Mouse (Mus musculus) hindlimb bud, embryonic 11.5 days (tissue): ENCODE measurements at regions not wholly inside any gene's neighbourhood (a gene's known extent, or its start where the extent isn't known, plus 50 kb on each side); places are given as distances from the start of the nearest gene placed in this dataset.

Experiments used
- DNase-seq: peaks from one replicate; pipeline ENCODE4 v3.0.0-alpha.2; 2012; ENCODE audit warnings: low read depth, low spot score; ENCODE audit errors: extremely low spot score

DNA sequence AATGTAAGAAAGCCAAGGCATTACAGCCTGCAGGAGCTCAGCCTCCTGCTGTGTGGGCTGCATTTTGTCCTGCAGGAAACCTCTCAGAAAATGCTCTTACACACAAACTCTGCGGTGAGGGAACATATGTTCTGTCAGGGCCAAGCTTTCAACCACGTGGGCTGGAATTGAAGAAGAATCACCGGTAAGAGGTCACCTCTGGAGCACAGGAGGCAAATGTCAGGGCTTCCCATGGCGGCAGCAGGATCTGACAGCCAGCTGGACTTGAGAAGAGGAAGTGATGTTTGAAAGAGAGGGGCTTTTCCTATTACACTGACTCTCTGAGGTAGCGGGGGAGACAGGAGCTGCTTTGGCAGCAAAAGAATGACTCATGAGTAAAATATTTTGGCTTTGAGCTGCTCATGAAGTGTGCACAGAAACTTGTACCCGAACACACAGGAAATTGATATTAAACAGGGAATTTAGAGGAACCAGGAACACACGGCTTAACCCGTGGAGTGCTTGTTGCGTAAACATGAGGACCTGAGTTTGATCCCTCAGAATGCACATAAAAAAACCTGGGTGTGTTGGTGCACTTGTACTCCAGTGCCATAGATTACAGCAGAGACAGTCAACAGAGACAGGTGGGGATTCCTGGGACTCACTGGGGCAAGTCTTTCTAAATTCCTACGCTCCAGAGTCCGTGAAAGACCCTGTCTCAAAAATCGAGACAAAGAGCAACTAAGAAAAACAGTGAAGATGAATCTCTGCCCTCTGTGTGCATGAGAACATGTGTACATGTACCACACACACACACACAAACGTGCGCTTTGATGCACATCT lies 848.1 kb upstream of the A1bg start:
- DNase-seq: no peak

DNA sequence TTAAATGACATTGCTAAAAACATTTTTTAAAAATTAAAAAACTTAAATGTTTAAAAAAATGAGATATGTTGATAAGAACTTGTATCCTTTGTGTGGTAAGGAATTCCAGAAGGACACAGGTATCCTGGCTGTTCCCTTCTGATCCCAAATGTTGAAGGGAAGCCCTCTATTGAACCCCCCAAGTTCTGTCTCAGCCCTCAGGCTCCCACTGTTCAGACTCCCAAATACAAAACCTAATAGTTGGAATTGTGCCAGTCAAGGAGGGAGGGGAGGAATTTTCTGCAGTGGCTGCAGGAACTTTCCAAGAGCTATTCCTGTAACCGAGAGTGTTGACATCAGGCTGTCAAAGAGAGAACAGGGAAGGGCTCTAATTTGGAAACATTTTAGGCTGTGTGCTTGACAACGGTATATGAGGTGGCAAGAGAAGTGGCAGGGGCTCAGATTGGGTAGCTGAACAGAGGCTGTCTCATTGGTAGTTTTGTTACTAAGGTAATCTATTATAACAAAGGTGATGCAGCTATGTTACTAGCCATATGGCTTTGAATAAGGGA lies 843.8 kb upstream of the A1bg start:
- no peak for DNase-seq

DNA sequence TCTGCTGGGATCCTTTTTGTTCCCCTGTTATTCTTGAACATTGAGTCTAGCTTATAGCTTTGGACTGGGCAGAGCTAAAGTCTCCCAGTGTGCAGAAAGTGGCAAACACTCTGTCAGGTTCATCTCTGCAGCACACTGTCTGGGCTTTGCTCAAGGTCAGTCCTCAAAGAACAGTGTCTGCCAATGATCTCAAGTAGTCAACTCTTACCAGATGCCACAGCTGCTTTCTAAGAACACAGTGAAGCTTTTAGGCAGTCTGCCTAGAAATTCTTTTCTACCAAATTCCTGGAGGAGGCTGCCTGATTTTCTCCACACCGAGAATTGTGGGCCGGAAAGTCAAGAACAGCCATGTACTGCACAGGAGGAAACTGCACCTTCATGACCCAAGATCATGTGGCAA lies 831.0 kb upstream of the A1bg start:
- DNase-seq: no peak

DNA sequence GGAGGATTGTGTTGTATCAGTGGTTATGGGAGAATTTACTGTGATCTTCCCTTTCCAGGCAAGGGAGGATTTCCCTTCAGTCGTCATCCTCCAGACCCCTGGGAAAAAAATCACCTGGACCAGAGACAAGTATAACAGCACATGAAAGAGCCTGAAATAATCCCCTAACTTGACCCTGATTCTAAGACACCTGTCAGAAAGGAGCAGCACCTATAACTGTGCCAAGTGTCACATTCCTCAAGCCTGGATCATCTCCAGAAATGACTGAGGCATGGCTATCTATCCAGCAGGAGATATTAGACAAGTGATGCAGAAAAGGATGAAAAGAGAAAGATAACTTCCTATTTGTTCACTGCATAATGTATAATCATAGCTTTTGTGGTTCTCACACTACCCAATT lies 800.9 kb upstream of the A1bg start:
- DNase-seq: no peak

DNA sequence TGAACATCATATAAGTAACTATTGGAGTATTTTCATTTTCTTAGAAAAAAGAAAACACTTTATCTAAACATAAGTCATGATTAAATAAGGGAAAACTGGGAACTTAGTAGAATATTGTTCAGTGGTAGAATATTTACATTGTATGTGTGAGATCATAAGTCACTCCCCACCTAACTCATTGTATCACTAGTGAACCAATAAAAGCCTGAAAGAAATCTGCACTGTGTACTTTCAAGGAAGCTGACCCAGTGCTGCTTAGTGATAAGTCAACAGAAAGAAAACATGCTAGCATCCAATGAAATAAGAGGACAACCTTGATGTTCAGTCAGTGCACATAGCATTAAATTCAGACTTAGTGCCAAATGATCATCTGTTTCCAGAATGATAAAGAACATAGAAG lies 795.7 kb upstream of the A1bg start:
- no peak for DNase-seq

DNA sequence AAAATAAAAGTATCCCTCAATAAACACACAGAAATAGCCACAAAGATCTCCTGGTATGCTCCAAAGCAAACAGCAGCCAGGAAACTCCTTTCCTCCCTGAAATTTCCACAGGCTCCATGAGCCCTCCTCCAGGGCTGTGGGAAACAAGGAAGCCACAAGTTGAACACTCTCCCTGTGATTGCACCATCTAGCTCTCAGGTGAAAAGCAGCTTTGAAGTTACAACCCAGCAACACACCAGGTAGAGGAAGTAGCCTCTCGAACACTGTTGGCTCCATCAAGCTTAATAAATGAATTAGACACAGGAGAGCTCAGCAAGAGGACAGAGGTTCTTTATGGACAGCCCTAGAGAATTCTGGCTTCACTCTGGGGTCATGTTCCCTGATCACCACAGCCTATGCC lies 794.4 kb upstream of the A1bg start:
- no peak for DNase-seq

DNA sequence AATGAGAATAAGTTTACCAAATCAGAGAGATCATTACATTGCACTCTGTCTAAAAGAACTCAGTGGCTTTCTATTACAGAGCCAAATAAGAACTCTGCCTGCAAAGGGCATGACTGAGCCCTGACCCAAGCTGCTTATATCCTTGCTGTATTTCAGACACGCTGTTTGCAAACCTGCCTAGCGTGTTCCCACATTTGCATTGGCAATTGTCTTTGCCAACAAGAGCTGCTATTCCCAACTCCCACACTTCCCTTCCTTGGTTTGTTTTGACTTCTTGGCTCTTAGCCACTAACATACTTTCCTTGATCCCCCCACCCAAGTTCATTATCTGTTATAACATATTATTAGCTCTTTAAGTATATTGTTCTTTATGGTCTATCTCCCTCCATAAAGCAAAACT lies 791.1 kb upstream of the A1bg start:
- DNase-seq: no peak

DNA sequence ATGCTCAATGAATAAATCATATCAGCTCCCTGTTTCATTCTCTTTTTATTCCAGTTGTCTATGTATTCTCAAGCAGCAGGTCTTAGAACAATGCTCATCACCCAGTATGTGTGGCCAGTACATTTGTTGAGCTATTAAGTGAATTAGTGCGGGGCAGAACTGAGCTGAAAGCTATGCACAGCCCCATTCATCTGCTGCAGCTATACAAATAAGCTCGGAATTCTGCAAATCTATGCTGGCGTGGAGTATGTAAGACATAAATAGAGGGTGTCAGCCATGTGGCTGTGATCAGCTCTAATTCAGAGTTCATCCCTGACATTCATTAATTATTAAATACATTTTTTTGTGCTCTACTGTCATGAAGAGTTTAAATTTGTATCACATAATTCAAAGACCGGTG lies 786.1 kb upstream of the A1bg start:
- no peak for DNase-seq

DNA sequence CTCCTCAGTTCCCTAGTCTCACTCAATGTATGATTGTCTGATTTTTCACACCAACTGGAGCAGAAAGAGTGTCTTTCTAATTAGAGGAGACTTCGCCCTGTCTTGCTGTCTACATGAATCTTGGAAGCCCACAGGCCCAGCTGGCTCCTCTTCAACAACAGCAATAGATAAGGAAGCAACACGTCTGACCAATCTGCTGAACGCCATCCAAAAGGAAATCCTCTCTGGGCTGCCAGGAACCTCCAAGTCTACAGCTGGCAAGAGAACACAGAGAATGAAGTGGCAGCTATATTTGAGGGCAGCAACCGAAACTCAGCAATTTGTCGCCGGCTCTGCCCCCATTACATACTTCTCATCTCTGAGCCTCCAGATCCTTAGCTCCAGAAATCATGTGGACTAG lies 785.1 kb upstream of the A1bg start:
- no peak for DNase-seq

DNA sequence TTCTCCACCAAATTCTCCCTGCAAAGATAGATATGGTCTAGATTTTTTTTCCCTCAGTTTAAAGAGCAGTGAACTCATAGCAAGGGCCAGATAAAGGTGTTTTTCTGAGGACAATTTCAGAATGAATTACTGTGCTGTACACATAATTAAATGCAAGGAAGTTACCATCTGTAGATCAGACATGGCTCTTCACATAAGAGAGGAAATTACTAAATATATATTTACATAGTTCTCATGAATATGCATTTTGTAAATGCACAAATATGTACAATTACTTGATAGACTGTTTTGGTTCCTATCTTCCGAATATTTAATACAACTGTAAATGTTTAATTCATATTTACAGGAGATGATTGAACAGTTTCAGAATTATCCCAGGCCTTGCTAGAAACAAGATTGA lies 769.9 kb upstream of the A1bg start:
- no peak for DNase-seq

DNA sequence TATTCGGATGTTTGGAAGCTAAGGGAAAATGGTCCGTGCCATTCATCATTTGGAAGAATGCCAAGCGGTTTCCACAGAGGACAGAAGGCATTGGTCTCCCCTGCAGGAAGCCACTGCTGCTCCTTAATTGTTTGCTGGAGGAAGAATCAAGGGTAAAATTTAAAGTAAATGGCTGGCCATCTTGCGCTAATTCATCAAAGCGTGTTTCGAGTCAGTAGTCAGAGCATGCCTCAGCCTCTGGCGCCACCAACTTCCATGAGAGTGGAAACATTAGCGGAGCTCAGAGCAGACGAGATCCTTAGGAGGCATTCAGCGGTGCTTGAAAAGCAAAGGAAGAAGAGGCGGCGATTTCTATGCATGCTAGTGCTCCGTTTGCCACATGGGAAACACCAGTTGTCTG lies 767.6 kb upstream of the A1bg start:
- no peak for DNase-seq

DNA sequence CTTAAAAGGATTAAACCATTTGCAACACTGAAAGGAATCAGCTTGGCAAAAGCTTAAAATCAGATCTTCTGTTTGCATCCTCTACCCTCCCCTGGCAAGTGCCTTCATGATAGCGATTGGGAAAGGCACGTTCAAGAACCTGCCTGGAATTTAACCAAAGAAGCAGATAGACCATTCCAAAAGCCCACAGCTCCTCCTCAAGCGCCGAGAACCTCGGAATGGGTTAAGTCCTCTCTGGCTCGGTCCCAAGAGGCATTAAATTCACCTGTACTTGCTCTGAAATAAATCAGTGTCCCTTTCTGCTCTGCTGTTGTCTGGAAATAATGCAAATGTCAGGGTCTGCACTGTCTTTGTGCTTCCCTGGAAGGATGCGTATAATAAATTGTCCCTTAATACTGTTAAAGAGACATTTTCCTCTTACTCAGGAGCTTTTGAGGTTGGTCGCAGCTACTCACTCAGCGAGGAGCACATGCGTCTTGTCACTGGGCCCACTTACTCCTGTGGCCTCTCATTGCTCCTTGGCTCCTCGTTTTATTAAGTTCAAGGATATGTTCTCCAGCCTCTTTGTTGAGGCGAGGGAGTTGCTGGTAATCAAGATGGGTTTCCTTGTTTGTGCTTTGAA lies 767.1 kb upstream of the A1bg start:
- no peak for DNase-seq

DNA sequence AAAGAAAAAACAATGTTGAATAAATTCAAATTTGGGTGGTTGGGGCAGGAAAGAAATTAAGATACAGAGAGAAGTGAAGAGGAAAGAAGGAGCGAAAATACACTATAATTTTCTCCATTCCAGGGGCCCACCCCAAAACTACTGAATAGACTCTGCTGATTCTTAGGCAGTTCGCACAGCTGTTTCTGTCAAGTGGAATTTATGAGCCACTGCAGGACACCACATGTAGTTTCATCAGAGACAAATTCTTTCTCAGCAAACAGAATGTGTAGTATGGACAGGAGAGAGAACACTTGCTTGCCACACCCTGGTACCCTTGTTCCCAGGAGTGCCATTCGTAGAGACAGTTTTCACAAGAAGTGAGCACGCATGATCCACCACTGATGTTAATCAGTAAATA lies 760.2 kb upstream of the A1bg start:
- no peak for DNase-seq

DNA sequence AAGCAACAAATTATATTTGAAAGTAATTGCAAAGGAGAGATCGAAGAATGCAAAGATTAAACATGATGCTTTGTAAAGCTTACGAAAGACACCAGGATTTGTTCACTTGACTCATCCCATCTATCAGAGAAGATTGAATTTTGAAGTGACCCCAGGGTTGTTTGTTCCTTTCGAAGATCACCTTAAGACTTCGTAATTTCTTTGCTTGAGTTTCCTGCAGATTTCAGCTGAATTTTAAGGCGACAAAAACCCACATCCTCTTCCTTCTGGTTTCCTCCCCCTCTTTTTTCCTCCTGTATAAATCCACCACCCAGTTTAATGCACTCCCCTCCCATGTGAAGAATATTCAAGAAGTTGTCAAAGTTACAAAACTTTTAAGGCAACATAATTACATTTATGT lies 747.7 kb upstream of the A1bg start:
- no peak for DNase-seq

DNA sequence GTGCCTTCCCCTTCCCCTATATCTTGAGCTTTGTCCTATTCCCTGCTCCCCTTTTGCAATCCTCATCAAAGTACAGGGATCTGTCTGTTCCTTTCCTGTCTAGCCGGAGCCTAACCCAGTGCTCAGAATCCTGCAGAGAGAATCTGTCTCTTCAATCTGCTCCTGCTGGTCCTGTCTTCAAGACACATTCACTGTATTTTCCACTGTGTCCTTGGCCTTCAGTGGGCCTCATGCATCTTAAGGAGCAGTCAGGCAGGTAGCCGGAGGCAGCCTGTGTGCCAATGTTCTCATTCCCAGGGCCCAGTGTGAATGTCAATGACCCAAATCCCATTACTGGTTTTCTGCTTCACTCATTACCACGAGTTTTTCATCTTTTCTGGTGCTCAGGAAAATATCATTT lies 737.8 kb upstream of the A1bg start:
- DNase-seq: no peak

DNA sequence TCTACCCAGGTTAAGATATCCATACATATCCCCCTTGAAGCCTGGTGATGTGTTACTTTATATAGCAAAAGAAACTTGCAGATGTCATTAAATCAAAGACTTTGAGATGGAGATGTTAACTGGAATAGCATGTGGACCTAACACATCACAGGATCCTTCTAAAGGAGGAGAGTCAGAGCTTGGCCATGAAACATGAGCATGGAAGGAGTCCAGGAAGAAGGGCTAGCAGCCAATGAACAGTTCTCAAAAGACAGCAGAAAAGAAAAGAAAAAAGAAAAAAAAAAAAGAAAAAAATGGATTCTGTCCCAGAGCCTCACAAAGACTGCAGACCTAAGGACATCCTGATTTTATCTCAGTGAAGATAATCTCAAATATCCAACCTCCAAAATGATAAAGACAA lies 734.1 kb upstream of the A1bg start:
- DNase-seq: no peak

DNA sequence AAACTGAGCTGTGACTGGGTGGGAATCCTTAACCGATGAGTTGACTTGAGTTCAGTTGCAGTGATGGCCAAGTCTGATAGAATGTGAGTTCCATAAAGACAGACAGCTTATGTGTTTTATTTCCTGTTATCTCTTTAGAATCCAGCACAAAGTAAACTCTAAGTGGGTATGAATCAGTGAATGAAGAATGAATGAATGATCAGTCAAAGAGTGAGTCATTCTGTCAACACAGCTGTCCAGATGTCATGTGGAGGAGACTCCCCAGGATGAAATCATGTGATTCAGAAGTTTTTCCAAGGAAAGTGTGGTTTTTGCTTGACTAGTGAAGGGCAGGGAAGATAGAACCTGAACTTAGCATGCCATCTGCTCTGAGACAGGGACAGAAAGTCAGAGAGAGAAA lies 732.0 kb upstream of the A1bg start:
- DNase-seq: no peak

DNA sequence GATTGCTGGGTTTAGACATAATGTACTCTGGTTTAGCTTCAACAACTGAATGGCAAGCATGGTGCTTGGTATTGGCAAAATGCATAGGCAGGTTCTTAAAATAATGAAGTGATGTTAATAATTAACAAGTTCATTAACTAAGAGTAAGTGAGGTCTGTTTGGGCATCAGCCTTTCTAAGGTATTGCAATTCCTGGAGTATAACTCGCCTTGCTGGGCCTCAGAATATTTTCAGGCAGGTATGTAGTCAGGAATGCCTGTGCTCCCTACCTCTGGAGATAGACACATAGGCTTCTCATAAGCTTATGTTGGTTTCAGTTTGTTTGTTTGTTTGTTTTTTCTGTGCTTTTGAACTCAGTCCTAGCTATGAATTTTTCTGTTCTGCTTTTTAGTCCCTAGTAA lies 731.0 kb upstream of the A1bg start:
- DNase-seq: no peak

DNA sequence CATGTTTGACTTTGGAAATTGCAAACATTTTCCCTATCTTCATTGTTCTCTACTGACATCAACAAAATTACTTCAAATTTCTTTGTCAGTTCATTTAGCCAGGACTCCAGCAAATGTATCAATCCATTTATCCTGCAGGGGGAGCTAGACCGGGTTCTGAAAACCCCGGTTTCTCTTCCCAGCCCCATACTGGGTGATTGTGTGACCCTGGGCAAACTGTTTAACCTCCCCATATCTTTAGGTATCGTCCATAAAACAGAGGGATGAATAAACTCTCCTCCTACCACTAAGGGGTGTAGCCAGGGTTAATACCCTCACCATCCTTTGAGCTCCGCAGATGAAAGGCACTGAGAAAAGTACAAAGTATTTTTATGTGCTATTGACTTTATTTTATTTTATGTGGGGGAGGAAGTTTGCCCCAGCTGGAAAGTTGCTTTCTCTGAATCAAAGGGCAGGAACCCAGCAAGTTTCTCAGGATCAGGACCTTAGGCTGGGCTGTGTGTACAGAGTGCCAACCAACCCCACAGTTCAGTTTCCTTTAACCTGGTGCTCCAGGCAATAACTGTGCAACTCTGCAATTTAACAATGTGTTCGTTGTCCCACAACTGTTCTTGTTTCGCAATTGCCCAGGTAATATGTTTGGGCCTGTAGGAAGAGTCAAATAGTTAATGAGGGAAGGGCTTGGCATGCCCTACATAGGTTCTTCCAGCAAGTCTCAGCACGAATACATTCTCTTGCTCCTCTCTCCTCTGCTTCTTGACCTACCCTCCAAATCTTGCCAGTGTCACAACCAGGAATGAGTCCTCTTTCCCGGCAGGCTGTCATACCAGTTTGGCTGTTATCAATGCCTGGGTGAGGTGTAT lies 696.1 kb upstream of the A1bg start:
- DNase-seq: no peak

DNA sequence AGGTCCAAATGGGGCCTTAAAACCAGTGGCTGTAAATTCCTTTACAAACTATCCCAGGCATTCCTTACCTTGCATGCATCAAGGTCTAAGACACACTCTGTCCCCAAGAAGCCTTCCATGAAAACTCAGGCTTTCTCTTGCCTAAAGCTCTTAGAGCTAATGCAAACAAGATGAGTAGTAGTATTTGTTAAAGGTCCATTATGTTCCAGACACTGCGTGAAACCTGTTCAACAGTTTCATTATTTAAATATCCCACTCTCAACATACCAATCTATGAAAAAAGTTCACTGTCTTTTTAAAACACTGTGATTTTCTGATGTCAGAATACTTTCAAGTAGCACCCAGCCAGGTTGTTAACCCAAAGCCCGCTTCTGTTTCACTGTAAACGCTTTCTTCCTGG lies 687.9 kb upstream of the A1bg start:
- no peak for DNase-seq

DNA sequence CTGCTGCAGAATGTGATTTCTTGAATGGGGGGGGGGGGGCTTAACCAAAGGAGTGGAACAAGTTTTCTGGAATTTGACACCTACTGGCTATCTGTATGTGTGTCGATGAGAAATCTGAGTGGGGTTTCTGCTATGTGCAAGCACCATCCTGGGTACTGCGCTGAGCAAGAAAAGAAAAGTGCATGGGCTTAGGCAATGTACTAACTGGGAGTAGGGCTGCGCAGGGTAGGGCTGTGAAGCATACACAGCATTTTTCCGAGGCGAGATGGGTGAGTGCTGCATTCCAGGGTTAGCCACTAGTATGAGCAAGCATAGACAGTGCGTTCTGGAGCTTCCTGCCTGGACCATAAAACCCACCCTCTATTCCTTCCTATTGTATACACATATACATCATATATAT lies 686.8 kb upstream of the A1bg start:
- DNase-seq: no peak

DNA sequence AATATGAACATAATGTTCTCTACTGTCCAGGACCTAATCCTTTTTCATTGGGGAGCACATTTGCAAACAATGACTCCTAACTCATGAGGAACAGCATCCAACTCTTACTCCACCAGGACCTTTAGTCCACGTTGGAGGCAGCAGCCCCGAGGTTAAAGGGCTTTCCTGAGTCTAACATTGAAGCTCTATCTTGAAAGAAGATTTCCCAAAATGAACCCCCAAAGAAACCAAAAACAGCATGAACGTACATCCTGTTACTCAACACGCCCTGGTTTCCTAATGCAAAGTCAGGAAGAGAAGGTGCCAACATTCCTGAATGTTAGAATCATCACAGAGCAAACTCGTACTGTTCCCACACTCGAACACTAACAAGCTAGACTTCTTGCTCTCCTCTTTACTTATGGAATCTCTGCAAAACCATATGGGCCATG lies 685.5 kb upstream of the A1bg start:
- no peak for DNase-seq
